Mouse (Mus musculus) cortical plate, adult 2 months (tissue): ENCODE measurements around the gene Smim4. TPM values are rescaled to one million over a fixed set of nuclear protein-coding genes. Genes with fewer than 3 reads are reported as not detected.

Experiments
- H3K27ac ChIP-seq: fragments of 200-500 bp; 2 replicates; pipeline ENCODE4 v1.5.1; 2012; ENCODE audit warnings: low read length, control low read depth, inconsistent platforms; ENCODE audit not compliant: insufficient read depth
- H3K4me1 ChIP-seq: fragments of 200-500 bp; 2 replicates; pipeline ENCODE4 v1.6.1; 2011; ENCODE audit warnings: low read length; ENCODE audit not compliant: control insufficient read depth, insufficient read depth
- H3K4me3 ChIP-seq: fragments of 200-500 bp; 2 replicates; pipeline ENCODE4 v1.5.1; 2011; ENCODE audit warnings: mild to moderate bottlenecking, low read length, control low read depth; ENCODE audit not compliant: insufficient read depth
- CTCF ChIP-seq: fragments of 200-500 bp; IDR thresholded peaks from 2 replicates; pipeline ENCODE4 v1.5.1; 2011; ENCODE audit warnings: mild to moderate bottlenecking, control low read depth, low read length; ENCODE audit not compliant: insufficient read depth; ENCODE audit errors: extremely low read depth
- POLR2A ChIP-seq: fragments of 200-500 bp; IDR thresholded peaks from 2 replicates; pipeline ENCODE4 v1.6.1; 2011; ENCODE audit warnings: mild to moderate bottlenecking, low read length, control low read depth; ENCODE audit not compliant: insufficient read depth; ENCODE audit errors: extremely low read depth
- polyA plus RNA-seq: library from polyadenylated mRNA; depleted of rRNA; stranded (reverse); fragments of >200 nt; gene quantifications from 2 replicates; pipeline ENCODE4 v1.2.3, GENCODE M21; 2012

The Smim4 gene
- polyA plus RNA-seq, 1 experiment = 28.4 TPM

- H3K27ac ChIP-seq = no peak overlapping the region
- H3K4me3 ChIP-seq = no peak overlapping the region
- peaks cover 2% of the 10 kb centered on the region; the same call in 1 of the 2 replicates for H3K4me1 ChIP-seq
- TF ChIP-seq CTCF (no peak), POLR2A (no peak)
Observed at GRCm38 (mm10) chr14:31134015-31135000, 5.6 kb upstream of the Smim4 start.

GRCm38 (mm10) chr14:31133023-31133665 is 4.4 kb upstream of the Smim4 start:
- no peak overlapping the region for H3K27ac ChIP-seq
- H3K4me3 ChIP-seq = no peak overlapping the region
- no peak for TF ChIP-seq CTCF
- no peak for TF ChIP-seq POLR2A
- H3K4me1 ChIP-seq = peaks cover 2% of the 10 kb centered on the region; the same call in 1 of the 2 replicates

GRCm38 (mm10) chr14:31132491-31132975 is 3.8 kb upstream of the Smim4 start:
- TF ChIP-seq CTCF (no peak), POLR2A (no peak)
- H3K4me3 ChIP-seq = no peak overlapping the region

GRCm38 (mm10) chr14:31132031-31132430 is 3.3 kb upstream of the Smim4 start:
- no peak overlapping the region for H3K4me3 ChIP-seq
- H3K27ac ChIP-seq = no peak overlapping the region
- TF ChIP-seq CTCF = no peak
- H3K4me1 ChIP-seq = peaks cover 2% of the 10 kb centered on the region

More at GRCm38 (mm10) chr14:31132491-31132975, 3.8 kb upstream of the Smim4 start:
- Histone ChIP-seq H3K27ac (no peak overlapping the region), H3K4me1 (peaks cover 2% of the 10 kb centered on the region; the same call in 1 of the 2 replicates)

- TF ChIP-seq POLR2A (no peak), CTCF (no peak)
- peak overlapping the region; percentile 8; the same call in 1 of the 2 replicates for H3K4me3 ChIP-seq
- H3K27ac ChIP-seq = no peak overlapping the region
- H3K4me1 ChIP-seq = peaks cover 2% of the 10 kb centered on the region
Observed at GRCm38 (mm10) chr14:31131272-31131821, 2.6 kb upstream of the Smim4 start.

DNA sequence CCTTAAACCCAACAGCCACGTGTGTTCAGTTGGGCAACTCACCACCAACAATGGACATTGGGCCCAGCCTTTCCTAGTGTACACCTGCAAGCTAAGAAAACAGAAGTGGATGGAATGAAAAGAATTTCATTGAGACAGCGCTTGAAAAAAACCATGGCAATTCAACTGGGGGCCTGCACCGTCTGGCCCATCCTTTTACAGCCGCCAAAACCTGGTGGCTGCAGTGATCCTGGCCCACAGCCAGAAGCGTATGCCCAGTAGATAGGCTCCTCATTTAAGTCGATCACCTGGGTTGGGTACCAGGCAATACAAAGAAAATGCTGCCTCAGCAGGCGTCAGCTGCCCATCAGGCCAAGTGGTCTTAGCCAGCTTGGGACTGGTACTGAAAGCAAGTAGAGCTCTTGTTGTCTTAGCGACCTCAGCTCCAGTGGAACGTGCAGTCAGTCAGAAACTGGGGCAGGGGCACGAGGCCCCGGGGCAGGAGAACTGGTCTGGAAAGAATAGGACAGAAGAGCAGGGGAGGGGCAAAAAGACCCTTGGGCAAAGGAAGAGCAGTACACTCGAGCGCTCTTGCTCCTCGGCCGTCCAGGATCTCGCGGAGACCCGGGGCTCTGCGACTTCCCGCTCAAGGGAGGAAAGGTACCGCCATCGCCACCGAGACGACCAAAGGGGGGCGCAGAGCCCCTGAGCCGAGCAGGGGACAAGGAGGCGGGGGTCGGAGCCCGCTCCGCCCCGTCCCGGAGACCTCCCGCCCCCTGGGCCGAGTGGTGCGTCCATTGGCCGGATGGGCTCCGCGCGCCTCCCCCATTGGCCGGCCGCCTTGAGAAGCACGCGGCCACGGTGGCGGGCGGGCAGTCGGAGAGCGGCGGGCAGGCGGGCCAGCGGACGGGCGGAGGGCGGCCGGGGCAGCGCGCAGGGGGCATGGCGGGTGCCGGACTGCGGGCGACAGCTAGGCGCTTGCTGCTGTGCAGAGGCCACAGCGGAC is 1.8 kb upstream of the Smim4 start, which contains the start of gene Nt5dc2:
Gene Nt5dc2, plus strand, starts transcription at position 818 of the 985 bp plus-strand sequence.
- Histone ChIP-seq H3K27ac (no peak within 1 kb of the TSS), H3K4me3 (peak within 1 kb of the TSS; percentile 8; the same call in 1 of the 2 replicates), H3K4me1 (peaks cover 2% of the 10 kb centered on the region)
- TF ChIP-seq CTCF (no peak), POLR2A (no peak)

GRCm38 (mm10) chr14:31129326-31130235 is 825 bp upstream of the Smim4 start:
- TF ChIP-seq POLR2A (no peak), CTCF (no peak)
- Histone ChIP-seq H3K4me3 (peak overlapping the region; percentile 90), H3K27ac (no peak overlapping the region), H3K4me1 (peaks cover 2% of the 10 kb centered on the region)
